Mouse (Mus musculus) olfactory bulb, adult 2 months (tissue): ENCODE data around the gene Rab39.

Experiments used
- CTCF ChIP-seq: fragments of 200-500 bp; IDR thresholded peaks from 2 replicates; pipeline ENCODE4 v1.5.1; 2012; ENCODE audit warnings: low read depth, mild to moderate bottlenecking, low read length, moderate library complexity; ENCODE audit not compliant: insufficient read depth
- POLR2A ChIP-seq: fragments of 200-500 bp; IDR thresholded peaks from 2 replicates; pipeline ENCODE4 v1.6.1; 2012; ENCODE audit warnings: mild to moderate bottlenecking, low read depth, low read length, moderate library complexity; ENCODE audit not compliant: insufficient read depth

- no peak for TF ChIP-seq CTCF
- no peak for TF ChIP-seq POLR2A
These were observed 12.3 kb downstream of the Rab39 start for GRCm38 (mm10) chr9:53693718-53694117.
